Mouse (Mus musculus): ENCODE results near the gene Adam33. TPM values are rescaled to one million over a fixed set of nuclear protein-coding genes. Genes with fewer than 3 reads are reported as not detected.
A peak's percentile ranks its signal among the peaks of the same experiment; 100 is the strongest.
"Not testable (repeated sequence)": the region's sequence is repeated elsewhere in the genome, so short reads cannot be mapped to it uniquely, and the experiment has no call there.

Gene Adam33
- polyA plus RNA-seq, 1 experiment = 25.6 TPM

DNA sequence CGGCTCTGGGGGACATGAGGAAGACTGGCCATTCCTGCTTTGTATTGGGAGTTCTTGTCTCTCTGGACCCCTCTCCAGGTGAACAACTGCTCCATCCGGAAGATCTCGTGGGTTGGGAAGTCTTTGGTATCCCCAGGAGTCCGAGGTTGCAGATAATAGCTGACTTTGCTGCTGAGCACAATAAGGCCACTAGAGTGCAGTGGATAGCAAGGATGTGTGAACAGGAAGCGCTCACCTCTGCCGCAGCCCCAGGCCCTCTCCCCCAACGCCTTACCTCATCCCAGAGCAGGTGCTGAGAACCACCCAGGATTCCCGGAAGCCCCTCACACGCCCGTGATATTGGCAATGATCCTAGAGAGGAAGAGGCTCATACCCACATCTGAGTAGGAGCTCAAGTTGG lies 7.4 kb downstream of the Adam33 start:
- no peak for DNase-seq (ENCODE audit: low read depth)

DNA sequence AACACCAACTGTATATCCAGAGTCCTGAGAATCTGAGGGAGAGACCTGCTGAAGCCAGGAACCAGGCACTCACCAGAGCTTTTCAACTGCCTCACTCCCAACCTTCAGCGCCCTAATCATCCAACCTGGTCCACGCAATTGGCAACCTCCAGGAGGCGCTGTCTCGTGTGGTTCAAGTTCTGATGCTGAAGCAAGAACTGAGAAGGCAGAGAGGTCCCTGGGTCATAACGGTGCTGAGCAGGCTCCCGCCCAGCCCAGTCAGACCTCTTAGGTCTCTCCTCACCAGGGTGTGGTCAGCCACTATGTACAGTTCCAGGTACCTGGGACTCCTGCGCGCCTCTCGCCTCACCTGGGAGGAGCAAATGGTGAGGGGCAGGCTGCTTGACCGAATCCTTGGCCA lies 8.0 kb downstream of the Adam33 start:
- DNase-seq (ENCODE audit: low read depth) = no peak

DNA sequence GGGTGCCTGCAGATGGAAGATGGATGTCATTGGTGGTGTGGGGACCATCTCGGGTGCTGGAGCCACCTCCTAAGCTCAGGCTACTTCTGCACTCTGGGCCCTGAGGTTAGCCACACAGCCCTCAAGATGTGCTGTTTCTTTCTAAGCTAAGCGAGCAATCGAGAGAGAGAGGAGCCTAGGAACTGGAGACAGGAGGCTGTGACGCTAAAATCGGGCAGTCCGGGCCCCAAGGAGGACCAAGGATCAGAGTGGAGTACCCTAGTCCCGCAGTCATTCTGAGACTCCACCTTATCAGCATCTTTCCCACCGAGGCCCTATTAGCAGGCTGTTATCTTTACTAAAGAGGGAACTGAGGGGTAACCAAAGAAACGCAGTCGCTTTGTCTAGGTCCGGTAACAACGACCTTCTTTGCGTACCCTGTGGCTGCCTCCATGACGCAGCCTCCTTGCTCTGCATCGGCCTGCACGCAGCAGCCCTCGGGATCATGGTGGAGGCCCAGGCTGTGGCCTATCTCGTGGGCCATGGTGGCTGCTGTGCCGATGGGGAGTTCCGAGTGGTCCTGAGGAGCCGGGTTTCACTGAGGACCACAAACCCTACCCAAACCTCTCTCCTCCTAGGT lies 8.9 kb downstream of the Adam33 start:
- no peak for DNase-seq (ENCODE audit: low read depth)

DNA sequence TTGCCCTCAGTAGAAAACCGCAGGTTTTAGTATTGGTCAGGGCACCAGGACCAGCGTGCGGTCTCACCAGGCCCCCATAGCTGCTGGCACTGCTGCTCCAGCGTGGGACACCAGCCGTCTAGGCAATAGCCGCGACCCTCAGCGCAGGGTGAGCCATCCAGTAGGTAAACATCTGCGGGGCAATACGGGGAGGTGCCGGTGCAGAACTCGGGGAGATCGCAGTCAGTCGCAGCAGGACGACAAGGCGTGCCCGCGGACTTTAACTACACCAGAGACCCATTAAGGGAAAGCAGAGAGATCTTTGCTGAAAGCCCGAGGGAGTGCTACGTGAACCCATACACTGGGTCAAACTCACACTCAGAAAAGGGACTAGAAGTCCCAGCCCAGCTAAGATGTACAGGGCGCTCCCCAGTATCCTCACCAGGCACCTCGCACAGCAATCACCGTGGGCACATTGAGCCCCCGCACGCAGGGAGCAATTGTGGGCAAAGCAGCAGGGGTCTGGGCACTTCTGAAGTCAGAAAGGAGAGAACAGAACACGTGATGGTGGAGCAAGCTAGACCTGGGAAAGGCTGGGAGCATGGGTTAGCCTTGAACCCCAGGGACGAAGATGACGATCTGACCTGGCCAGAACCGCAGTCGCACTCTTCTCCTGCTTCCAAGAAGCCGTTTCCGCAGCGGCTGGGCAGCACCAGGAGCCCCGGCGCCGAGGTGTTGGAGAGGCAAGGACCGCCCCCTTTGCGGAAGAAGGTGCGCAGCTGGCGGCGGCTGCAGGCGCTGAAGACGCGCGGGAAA lies 9.6 kb downstream of the Adam33 start:
- no peak for DNase-seq (ENCODE audit: low read depth)

DNA sequence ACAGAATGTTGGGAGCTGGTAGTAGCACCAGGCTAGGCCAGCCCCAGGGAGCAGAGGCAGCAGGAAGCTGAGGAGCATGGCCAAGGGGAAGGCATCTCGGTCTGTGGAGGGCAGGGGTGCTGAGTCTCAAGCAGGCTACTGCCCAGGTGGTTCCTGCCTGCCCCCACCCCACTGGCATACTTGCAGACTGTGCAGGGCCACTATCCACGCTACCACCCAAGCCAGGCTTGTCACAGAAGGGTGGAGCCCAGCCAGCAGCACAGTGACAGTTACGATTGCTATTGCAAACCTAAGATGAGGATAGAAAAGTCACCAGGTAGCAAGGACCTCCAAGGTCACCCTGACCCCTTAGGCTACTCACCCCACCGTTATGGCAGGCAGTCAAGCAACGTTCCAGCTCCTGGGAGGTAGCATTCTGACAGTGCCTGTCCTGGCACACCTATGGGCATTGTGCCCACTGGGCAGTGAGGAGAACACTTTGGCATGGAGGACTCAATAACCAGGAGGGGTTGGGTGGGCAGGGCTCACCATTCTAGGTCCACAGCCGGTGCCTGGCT lies 10.7 kb downstream of the Adam33 start:
- no peak for DNase-seq (ENCODE audit: low read depth)

DNA sequence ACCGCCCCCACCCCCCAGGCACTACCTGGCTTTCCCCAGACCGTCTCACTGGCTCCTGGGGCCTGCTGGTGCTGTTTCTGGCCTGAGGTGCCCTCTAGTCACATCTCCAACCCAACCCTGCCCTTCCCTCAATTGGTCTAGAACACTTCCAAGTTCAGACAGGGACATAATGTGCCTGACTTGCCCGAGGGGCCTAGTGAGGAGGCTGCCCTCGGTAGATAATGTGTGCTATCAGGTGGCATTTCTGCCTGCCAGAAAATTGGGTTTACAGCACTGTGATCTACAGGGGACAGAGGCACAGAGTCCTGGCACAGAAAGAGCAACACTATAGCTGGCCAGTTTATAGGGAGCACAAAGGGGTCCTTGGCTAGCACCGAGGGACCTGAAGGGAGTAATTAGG lies 11.6 kb downstream of the Adam33 start:
- no peak for DNase-seq (ENCODE audit: low read depth)

DNA sequence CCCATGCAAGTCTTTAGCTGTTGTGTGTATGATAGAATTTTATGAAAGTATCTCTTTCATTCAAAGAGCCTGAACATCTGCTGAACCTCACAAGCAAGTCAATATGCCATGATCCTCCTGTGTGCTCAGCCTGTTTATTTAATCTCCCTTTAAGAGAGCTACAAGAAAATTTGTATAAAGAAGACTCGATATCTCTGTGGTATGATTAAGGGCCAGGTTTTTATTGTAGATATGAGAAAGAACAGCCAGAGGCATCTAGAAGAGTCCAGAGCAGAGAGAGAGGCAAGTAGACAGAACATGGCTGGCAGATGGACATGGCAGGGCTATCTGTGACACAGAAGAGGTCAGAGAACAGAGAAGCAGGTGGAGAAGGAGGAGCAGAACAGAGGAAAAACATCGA lies 17.6 kb downstream of the Adam33 start:
- DNase-seq (ENCODE audit: low read depth) = no peak

DNA sequence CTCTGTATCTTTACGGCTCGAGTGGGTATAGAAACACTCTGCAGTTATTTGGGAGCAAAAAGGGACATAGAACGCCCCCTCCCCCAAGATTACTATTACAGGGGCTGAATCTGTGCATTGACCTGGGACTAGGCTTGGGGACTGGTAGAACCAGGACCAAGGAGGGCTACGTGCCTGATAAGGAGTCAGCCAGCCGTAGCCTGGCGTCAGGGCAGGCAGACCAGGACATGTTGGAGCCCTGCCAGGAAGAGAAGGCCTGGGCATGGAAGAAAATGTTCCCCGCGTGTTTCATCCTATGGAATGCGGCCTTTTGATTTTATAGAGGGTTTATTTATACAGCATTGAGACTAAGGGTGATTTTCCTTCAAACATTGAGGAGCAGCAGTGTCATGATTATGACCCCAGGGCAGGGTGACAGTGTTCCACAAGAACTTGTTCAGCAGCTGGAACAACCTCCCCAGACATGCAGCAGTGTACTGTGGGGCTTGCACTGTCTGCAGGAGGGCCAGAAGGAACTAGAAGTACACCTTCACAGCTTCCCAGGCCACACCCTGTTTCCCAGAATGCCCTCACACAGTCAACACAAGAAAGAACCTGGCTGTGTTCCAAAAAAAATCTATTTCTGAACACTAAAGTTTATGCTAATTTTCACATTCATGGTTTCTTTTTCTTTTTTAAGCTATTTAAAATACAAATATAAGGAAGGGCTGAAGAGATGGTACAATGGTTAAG lies 18.5 kb downstream of the Adam33 start:
- no peak for DNase-seq (ENCODE audit: low read depth)

DNA sequence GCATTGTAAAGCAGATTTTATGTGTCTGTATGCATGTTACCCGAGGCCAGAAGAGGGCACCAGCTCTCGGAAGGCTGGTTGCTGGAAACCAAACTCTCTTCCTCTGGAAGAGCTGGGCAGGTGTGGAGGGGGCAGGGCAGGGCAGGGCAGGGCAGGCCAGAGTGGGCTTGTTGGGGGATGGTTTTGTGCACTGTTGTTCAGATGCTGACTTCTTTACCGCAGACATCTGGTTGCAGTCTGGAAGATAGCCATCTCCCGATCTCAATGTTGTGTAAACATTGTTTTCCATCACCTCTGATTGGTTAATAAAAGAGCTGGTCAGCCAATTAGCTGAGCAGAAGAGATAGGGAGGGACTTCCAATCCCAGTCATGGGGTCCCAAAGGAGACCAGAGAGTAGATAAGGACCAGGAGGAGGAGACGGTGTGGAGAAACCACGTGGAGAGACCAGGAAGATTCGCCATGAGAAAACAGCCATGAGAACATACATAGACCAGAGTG lies 19.2 kb downstream of the Adam33 start:
- no peak for DNase-seq (ENCODE audit: low read depth)

DNA sequence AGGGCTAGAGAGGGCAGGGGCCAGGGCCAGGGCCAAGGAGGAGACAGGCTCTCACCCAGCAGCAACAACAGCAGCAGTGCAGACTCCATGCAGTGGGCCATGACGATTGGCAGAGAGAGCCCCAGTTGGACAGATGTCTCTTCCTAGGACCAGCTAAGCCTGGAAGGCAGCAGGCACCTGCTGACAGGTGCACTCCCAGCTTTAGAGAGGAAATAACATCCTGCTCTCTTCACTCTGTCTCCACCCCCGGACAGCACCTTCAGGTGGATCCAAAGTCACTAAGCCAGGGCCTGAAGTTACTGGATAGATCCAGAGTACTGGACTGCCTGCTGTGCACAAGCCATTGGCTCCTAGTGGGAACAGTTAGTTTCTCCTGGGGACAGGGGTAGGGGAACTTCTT lies 20.6 kb downstream of the Adam33 start, which contains the start of gene Gfra4:
TSS of gene Gfra4 (minus strand) at position 101 of the 400 bp plus-strand sequence.
- DNase-seq (ENCODE audit: low read depth) = no peak

DNA sequence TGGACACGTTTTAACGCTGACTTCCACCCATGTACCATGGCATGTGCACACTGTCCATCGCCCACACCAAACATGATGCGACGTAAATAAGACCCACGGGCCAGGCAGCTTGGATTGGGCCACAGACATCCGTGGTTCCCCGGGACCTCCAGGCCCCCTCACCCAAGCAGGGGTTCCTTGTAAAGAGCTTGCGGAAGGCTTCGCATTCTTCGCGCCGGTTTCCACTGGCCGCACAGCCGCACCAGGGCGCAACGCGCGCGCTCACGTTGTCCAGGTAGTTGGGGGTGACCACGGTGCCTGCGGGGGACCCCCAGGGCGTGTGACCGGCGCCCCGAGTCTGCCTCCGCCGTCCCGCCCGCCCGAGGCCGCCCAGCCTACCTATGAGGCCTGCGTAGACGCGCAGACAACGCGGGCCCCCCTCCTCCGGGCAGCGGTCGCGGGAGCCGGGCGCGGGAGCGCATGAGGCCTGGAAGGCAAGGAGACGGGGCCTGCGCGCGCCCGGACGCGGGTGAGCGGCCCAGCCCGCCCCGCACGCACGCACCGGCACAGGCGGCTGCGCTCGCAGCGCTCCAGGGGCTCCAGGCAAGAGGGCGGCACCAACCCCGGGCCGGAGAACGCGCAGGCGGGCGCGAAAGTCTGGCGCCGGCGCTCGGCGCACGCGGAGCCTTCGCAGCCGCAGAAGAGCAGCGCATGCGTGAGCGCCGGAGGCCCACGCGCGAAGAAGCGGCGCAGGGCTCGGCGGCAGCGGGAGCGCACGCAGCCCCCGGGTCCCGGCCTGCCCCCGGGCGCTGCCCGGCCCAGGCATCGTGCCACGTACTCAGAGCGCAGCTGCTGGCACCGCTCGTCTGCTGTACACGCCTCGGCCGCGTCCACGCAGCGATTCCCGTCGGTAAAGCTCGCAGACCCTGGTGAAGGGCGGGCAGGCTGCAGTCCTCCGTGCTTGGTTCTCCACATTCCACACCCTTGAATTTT lies 22.5 kb downstream of the Adam33 start:
- no peak for DNase-seq (ENCODE audit: low read depth)

DNA sequence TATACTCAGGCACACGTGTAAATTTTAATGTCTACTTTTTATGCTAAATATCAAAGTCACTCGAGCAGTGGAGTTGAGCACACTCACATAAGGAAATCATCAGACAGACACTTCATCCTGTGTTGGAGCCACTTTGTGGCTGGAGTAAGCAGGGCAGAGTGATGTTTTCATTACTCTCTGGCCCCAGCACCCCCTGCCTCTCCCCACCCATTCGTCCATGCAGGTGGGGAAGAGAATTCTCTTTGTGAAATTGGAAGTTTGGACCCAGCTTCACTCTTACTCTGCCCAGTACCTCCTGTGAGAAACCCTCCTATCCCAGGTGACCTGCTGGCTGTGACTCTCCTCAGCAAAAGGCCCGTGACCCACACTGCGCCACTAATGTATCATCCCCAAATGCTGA lies 24.9 kb downstream of the Adam33 start:
- no peak for DNase-seq (ENCODE audit: low read depth)

DNA sequence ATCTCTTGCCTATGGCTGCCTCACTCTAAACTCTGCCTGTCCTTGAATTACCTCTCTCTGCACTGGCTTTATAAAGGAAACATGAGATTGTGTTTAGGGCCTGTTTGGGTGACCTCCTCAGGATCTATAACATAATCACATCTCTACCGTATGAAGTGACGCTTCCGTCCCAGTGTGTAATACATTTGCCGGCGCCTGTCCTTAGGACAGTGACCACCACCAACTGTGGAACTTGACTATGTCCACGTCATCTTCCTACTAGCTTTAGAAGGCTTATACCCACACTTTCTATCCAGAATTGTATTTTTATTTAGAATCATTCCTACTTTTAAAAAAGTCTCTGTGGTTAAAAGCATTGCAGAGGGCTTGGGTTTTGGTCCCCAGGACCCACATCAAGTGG lies 25.4 kb downstream of the Adam33 start:
- DNase-seq (ENCODE audit: low read depth) = no peak

DNA sequence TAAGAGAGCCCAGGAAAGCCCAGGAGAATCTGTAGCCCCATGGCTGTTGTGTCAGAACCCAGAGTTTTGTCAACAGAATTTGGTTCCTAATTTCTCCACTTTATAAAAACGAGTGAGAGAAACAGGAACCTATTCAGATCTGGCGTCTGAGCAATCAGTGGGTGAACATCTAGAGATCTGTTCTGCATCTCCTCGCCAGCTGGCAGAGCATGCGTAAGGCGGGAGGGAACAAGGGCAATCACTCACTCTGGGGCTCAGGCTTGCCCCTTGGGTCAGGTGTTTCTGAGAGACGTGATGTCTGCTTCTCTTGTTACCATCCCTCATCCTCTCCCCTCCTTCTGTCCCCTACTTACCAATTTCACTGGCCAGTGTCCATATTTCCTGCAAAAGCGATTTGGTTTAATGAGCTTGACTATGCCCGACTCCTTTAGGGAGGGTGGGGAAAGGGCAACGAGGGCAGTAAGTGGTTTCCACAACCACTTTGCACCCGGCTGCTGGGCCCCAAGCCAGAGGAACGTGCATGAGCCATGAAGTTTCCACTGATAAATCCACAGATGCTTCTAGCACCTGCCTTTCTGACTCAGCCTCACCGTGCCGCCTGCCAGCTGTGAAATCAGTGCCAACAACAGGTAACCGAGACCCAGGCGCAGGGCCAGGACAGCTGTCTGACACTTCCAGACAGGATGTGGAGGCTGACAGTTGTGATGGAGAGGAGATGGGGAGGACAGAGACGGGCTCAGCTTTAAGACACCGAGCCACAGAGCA lies 26.2 kb downstream of the Adam33 start:
- peak; percentile 23 for DNase-seq (ENCODE audit: low read depth)

DNA sequence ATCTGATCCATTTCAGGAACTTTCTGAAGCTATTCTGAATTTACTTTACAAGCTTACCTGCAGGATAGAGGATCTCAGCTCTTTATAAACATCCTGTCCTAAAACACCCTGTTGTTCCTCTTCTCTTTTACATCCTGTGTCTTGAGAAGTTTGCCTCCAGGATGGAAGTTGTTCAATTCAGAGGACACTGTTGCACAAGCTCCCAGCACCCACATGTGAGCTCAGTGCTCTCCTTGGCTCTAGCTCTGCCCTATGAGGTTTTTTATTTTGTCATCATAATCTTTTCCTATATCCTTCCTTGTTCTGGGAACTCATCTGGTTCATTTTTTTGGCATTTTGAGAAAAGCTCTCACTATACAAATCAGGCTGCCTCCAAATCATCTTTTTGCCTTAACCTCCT lies 26.9 kb downstream of the Adam33 start:
- DNase-seq (ENCODE audit: low read depth) = no peak

DNA sequence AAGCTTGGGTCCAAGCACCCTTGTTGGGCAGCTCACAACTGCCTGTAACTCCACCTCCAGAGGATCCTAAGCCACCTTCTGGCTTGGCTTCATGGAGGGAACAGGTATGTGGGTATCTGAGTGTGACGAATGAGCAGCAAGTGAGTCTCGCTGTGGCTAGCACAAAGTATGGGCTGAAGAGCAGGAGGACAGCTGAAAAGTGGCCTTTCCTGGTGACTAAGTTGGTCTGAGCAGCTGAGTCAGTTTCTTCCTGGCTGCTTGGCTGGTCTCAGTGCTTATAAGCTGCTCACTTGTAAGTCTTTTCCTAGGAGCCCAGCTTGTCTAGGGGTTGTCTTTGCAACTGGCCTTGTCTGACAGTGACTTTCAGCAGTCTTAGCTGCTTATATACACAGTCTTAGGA lies 27.3 kb downstream of the Adam33 start:
- DNase-seq (ENCODE audit: low read depth) = no peak

DNA sequence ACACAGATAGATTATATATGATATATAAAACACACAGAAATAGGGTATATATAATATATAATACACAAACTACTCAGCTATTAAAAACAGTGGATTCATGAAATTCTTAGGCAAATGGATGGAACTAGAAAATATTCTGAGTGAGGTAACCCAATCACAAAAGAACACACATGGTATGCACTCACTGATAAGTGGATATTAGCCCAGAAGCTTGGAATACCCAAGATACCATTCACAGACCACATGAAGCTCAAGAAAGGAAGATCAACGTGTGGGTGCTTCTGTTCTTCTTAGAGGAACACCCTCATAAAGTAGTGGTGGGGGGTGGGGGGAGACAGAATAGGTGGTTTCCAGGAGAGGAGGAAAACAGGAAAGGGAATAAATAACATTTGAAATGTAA lies 32.2 kb downstream of the Adam33 start:
- not testable (repeated sequence) for DNase-seq (ENCODE audit: low read depth)

DNA sequence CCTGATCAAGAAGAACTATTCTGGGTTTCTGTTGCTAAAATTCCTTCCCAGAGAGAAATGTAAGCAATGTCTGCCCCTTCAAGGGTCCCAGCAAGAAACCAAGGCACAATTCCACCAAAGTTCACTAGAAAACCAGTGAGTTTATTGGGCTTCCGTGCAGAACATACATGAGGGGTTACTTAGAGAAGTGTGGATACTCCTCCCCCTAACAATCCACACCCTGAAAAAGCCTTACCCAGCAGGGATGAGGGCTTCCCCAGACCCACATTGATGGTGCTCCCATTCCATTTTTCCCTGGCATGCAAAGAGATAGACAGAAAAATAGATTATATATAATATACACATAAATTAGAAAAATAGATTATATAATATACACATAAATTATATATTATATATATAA lies 32.6 kb downstream of the Adam33 start:
- no peak for DNase-seq (ENCODE audit: low read depth)

DNA sequence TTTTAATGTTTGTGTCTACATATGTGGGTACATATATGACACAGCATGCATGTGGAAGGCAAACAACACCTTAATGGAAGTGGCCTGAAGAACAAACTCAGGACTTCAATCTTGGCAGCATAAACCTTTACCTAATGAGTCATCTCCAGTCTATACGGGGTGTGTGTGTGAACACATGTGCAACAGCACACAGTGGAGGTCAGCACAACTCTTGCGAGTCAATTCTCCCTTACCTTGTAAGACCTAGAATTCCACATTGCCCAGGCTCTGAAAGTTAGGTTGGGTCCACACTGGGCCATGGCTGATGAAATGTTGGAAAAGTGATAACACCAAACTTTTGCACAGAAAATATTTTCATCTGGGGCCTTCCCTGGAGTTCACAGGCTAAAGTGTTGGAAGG lies 33.1 kb downstream of the Adam33 start:
- DNase-seq (ENCODE audit: low read depth) = no peak

Data from gonadal fat pad, adult 2 months (tissue).